ENCODE assay signal across 8 mouse cellular contexts in the genomic region with DNA sequence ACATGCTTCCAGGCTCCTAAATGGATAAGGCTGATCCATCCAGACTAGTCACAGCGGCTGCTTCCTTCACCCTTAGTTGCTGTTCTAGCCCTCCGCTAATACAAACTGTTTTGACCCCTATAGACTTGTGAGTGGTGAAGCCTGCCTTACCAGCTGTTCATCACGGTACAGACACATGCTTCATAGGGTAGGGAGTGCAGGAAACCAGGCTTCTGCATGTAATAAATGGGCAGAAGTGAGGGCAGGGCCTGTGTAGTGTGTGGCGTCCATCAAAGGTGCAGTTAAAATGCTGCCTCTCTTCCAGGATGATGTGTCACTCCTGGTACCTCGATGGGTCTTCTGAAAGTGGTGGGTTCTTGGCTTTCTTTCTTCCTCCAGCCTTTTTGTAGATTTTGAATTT. TPM values are rescaled to one million over a fixed set of nuclear protein-coding genes. Genes with fewer than 3 reads are reported as not detected.
A peak's percentile ranks its signal among the peaks of the same experiment; 100 is the strongest.
DNase-seq lines count a peak whose midpoint lies in the region; ATAC-seq lines count a peak whose summit lies in the region.

No protein-coding gene starts in this region.

- WGBS in heart, embryonic 15.5 days, result 57% methylated on average over 5 of the region's 5 CpGs
- 57% methylated on average over 5 of the region's 5 CpGs for WGBS in embryonic facial prominence, embryonic 11.5 days
- WGBS in hindbrain, embryonic 12.5 days, result 48% methylated on average over 5 of the region's 5 CpGs
- 44% methylated on average over 5 of the region's 5 CpGs for WGBS in midbrain, embryonic 16.5 days

- H3K4me2 ChIP-seq in heart, embryonic 15.5 days, result peak overlapping the region; percentile 7; the same call in 1 of the 2 replicates
- H3K4me2 ChIP-seq in embryonic facial prominence, embryonic 11.5 days (ENCODE audit: low read depth, low read length), result no peak overlapping the region
- no peak overlapping the region for H3K4me2 ChIP-seq in hindbrain, embryonic 12.5 days (replicated peaks)
- H3K4me2 ChIP-seq in midbrain, embryonic 16.5 days (ENCODE audit: low read length), result no peak overlapping the region

- DNase-seq in heart, postnatal 4 days, result no peak
- no peak for DNase-seq in embryonic facial prominence, embryonic 11.5 days (ENCODE audit: low spot score)
- no peak for DNase-seq in natural killer cell, adult 2 months (ENCODE audit: low spot score in 2 of 2)
- DNase-seq in lung, postnatal 10 days, result no peak
- DNase-seq in kidney, postnatal 36 days, result no peak

- H3K27ac ChIP-seq in heart, embryonic 15.5 days, result peak overlapping the region; percentile 78
- H3K27ac ChIP-seq in embryonic facial prominence, embryonic 11.5 days (replicated peaks; ENCODE audit: low read depth, low read length), result 0 out of 2 replicates have a peak overlapping the region, but pooled peaks have one; percentile 56
- peak overlapping the region; percentile 84 for H3K27ac ChIP-seq in hindbrain, embryonic 12.5 days
- H3K27ac ChIP-seq in midbrain, embryonic 16.5 days (ENCODE audit: low read length), result peak overlapping the region; percentile 53; the same call in 1 of the 2 replicates

- no peaks in the 10 kb centered on the region for H3K27me3 ChIP-seq in heart, embryonic 15.5 days
- no peaks in the 10 kb centered on the region for H3K27me3 ChIP-seq in embryonic facial prominence, embryonic 11.5 days (ENCODE audit: control insufficient read depth, insufficient read depth, low read length)
- peaks cover 3% of the 10 kb centered on the region; the same call in 1 of the 2 replicates for H3K27me3 ChIP-seq in hindbrain, embryonic 12.5 days
- H3K27me3 ChIP-seq in midbrain, embryonic 16.5 days (ENCODE audit: control insufficient read depth, insufficient read depth, low read depth, low read length), result no peaks in the 10 kb centered on the region

- no peak overlapping the region for H3K4me3 ChIP-seq in heart, embryonic 15.5 days
- no peak overlapping the region for H3K4me3 ChIP-seq in embryonic facial prominence, embryonic 11.5 days (ENCODE audit: low read depth, low read length)
- H3K4me3 ChIP-seq in hindbrain, embryonic 12.5 days, result no peak overlapping the region
- no peak overlapping the region for H3K4me3 ChIP-seq in midbrain, embryonic 16.5 days (ENCODE audit: low read depth, low read length)

- no peaks in the 10 kb centered on the region for H3K9me3 ChIP-seq in heart, embryonic 15.5 days (replicated peaks)
- H3K9me3 ChIP-seq in embryonic facial prominence, embryonic 11.5 days (replicated peaks; ENCODE audit: control insufficient read depth, low read length), result no peaks in the 10 kb centered on the region
- no peaks in the 10 kb centered on the region for H3K9me3 ChIP-seq in hindbrain, embryonic 12.5 days (replicated peaks)
- H3K9me3 ChIP-seq in midbrain, embryonic 16.5 days (replicated peaks; ENCODE audit: control insufficient read depth, low read length, poor library complexity, severe bottlenecking), result no peaks in the 10 kb centered on the region

- peaks cover 16% of the 10 kb centered on the region for H3K36me3 ChIP-seq in heart, embryonic 15.5 days
- no peaks in the 10 kb centered on the region for H3K36me3 ChIP-seq in embryonic facial prominence, embryonic 11.5 days (replicated peaks; ENCODE audit: control insufficient read depth, insufficient read depth, low read depth, low read length)
- peaks cover 14% of the 10 kb centered on the region for H3K36me3 ChIP-seq in hindbrain, embryonic 12.5 days
- peaks cover 11% of the 10 kb centered on the region for H3K36me3 ChIP-seq in midbrain, embryonic 16.5 days (ENCODE audit: control insufficient read depth, insufficient read depth, low read length)

- ATAC-seq in heart, embryonic 15.5 days (replicated peaks; ENCODE audit: insufficient number of reproducible peaks, insufficient read depth, low FRiP score, low read depth), result peak; percentile 7; the same call in 1 of the 2 replicates
- ATAC-seq in embryonic facial prominence, embryonic 11.5 days (replicated peaks; ENCODE audit: insufficient number of reproducible peaks, low FRiP score, low TSS enrichment, low read depth), result peak; percentile 12
- peak; percentile 55 for ATAC-seq in hindbrain, embryonic 12.5 days (ENCODE audit: low FRiP score)
- ATAC-seq in midbrain, embryonic 16.5 days, result 0 out of 2 replicates have a peak, but pooled peaks have one; percentile 4

- H3K4me1 ChIP-seq in heart, embryonic 15.5 days (replicated peaks), result peaks cover 44% of the 10 kb centered on the region
- peaks cover 6% of the 10 kb centered on the region; the same call in 1 of the 2 replicates for H3K4me1 ChIP-seq in embryonic facial prominence, embryonic 11.5 days (ENCODE audit: control insufficient read depth, insufficient read depth, low read length)
- H3K4me1 ChIP-seq in hindbrain, embryonic 12.5 days, result peaks cover 28% of the 10 kb centered on the region
- peaks cover 13% of the 10 kb centered on the region for H3K4me1 ChIP-seq in midbrain, embryonic 16.5 days (ENCODE audit: control insufficient read depth, insufficient read depth, low read length)

- H3K9ac ChIP-seq in heart, embryonic 15.5 days, result no peak overlapping the region
- H3K9ac ChIP-seq in embryonic facial prominence, embryonic 11.5 days (replicated peaks; ENCODE audit: low read length), result no peak overlapping the region
- H3K9ac ChIP-seq in hindbrain, embryonic 12.5 days, result no peak overlapping the region
- 0 out of 2 replicates have a peak overlapping the region, but pooled peaks have one; percentile 46 for H3K9ac ChIP-seq in midbrain, embryonic 16.5 days (ENCODE audit: low read depth, low read length)

RNA-seq across cellular contexts. Expression of gene Pik3ip1, which starts 7.8 kb away (rescaled TPM):
- polyA plus RNA-seq in heart, embryonic 15.5 days (2015; fragmentation: Nextera tagmentation; extraction: Ambion mirVana), result 35.1 and 36.1 TPM in 2 replicates
- total RNA-seq in heart, postnatal 4 days (2021), result 10 to 100 TPM; 11.7 to 12.0 TPM
- polyA plus RNA-seq in embryonic facial prominence, embryonic 11.5 days (2014; fragmentation: Nextera tagmentation; extraction: Ambion mirVana), result 10.5 and 10.6 TPM in 2 replicates
- polyA plus RNA-seq in hindbrain, embryonic 12.5 days (2016; fragmentation: Nextera tagmentation; extraction: Ambion mirVana), result 19.9 and 22.0 TPM in 2 replicates
- polyA plus RNA-seq in midbrain, embryonic 16.5 days (2015; fragmentation: Nextera tagmentation; extraction: Ambion mirVana), result 22.8 and 29.5 TPM in 2 replicates

RNA-seq across cellular contexts. Expression of gene Patz1, which starts 49.3 kb away (rescaled TPM):
- polyA plus RNA-seq in heart, embryonic 15.5 days (2015; fragmentation: Nextera tagmentation; extraction: Ambion mirVana), result 20.0 and 32.0 TPM in 2 replicates
- total RNA-seq in heart, postnatal 4 days (2021), result 10 to 100 TPM; 38.5 to 41.6 TPM
- polyA plus RNA-seq in embryonic facial prominence, embryonic 11.5 days (2014; fragmentation: Nextera tagmentation; extraction: Ambion mirVana), result 72.6 and 73.2 TPM in 2 replicates
- polyA plus RNA-seq in hindbrain, embryonic 12.5 days (2016; fragmentation: Nextera tagmentation; extraction: Ambion mirVana), result 115 and 119 TPM in 2 replicates
- polyA plus RNA-seq in midbrain, embryonic 16.5 days (2015; fragmentation: Nextera tagmentation; extraction: Ambion mirVana), result 41.6 and 52.0 TPM in 2 replicates

Comparison
In these comparisons a context has a peak if more than half of its experiments do, and no peak if none do; other contexts are left out.
1. ATAC-seq: peak in every context shown above with its lines; median percentile 55 in hindbrain, embryonic 12.5 days; 12 in embryonic facial prominence, embryonic 11.5 days; 7 in heart, embryonic 15.5 days; 4 in midbrain, embryonic 16.5 days.